Mouse (Mus musculus) erythroblast, embryonic 14.5 days (primary cell): ENCODE data around the gene Tmem109.

Source experiments
- GATA1 ChIP-seq: IDR thresholded peaks from 2 replicates; pipeline ENCODE4 v1.6.1; 2012; ENCODE audit warnings: low read length, inconsistent platforms, mixed read lengths
- TAL1 ChIP-seq: IDR thresholded peaks from 3 replicates; pipeline ENCODE4 v1.6.1; 2012; ENCODE audit warnings: low read length, inconsistent platforms, mixed read lengths

- TF ChIP-seq GATA1 (no peak), TAL1 (no peak)
These were observed 36.7 kb upstream of the Tmem109 start for GRCm38 (mm10) chr19:10918321-10918991.
